Mouse (Mus musculus) E14TG2a.4 (cell line): ENCODE data around the gene Rhox2g.

Source experiments
- CTCF ChIP-seq: conservative IDR thresholded peaks from 2 replicates; pipeline ENCODE4 v1.5.1; 2014; ENCODE audit warnings: low read length
- NANOG ChIP-seq: IDR thresholded peaks from 2 replicates; pipeline ENCODE4 v1.6.1; 2014; ENCODE audit warnings: borderline replicate concordance, low read length, mixed read lengths
- POU5F1 ChIP-seq: IDR thresholded peaks from 2 replicates; pipeline ENCODE4 v1.6.1; 2014; ENCODE audit warnings: low read length, borderline replicate concordance

- TF ChIP-seq CTCF (no peak), POU5F1 (no peak), NANOG (no peak)
These were observed 39.9 kb upstream of the Rhox2g start for GRCm38 (mm10) chrX:37683031-37683715.
